Mouse (Mus musculus) forebrain, embryonic 10.5 days (tissue): ENCODE results near the gene Defb5. TPM values are rescaled to one million over a fixed set of nuclear protein-coding genes. Genes with fewer than 3 reads are reported as not detected.
"Not testable (repeated sequence)": the region's sequence is repeated elsewhere in the genome, so short reads cannot be mapped to it uniquely, and the experiment has no call there.

Source experiments
- DNase-seq: peaks from one replicate; pipeline ENCODE4 v3.0.0-alpha.2; 2017; ENCODE audit warnings: low spot score; ENCODE audit errors: extremely low spot score
- H3K27ac ChIP-seq: fragments of 300-500 bp; sonication (generic); 2 replicates; pipeline ENCODE4 v1.5.1; 2016; ENCODE audit warnings: mild to moderate bottlenecking
- H3K27me3 ChIP-seq: fragments of 300-500 bp; sonication (generic); 2 replicates; pipeline ENCODE4 v1.6.1; 2016; ENCODE audit warnings: mild to moderate bottlenecking; ENCODE audit not compliant: poor library complexity, severe bottlenecking
- H3K36me3 ChIP-seq: fragments of 300-500 bp; sonication (generic); replicated peaks from 2 replicates; pipeline ENCODE4 v1.6.1; 2016; ENCODE audit warnings: mild to moderate bottlenecking, moderate library complexity
- H3K4me1 ChIP-seq: fragments of 300-500 bp; sonication (generic); 2 replicates; pipeline ENCODE4 v1.6.1; 2016
- H3K4me3 ChIP-seq: fragments of 300-500 bp; sonication (generic); 2 replicates; pipeline ENCODE4 v1.5.1; 2016; ENCODE audit warnings: mild to moderate bottlenecking, moderate library complexity
- H3K9me3 ChIP-seq: fragments of 300-500 bp; sonication (generic); 2 replicates; pipeline ENCODE4 v1.6.1; 2016; ENCODE audit warnings: mild to moderate bottlenecking, moderate library complexity
- WGBS: fragments of 180-500 bp; shearing (Covaris S2); methylation state at CpG from one replicate; pipeline ENCODE4 v1.1.7; 2016; 5-methylcytosine and 5-hydroxymethylcytosine counted together
- polyA plus RNA-seq: library from polyadenylated mRNA; unstranded; fragments of >200 nt; fragmentation: Nextera tagmentation; extraction: Ambion mirVana; gene quantifications from 2 replicates; pipeline ENCODE4 v1.2.1, GENCODE M21; 2016

Defb5 gene
- not detected in 2 replicates for polyA plus RNA-seq

DNA sequence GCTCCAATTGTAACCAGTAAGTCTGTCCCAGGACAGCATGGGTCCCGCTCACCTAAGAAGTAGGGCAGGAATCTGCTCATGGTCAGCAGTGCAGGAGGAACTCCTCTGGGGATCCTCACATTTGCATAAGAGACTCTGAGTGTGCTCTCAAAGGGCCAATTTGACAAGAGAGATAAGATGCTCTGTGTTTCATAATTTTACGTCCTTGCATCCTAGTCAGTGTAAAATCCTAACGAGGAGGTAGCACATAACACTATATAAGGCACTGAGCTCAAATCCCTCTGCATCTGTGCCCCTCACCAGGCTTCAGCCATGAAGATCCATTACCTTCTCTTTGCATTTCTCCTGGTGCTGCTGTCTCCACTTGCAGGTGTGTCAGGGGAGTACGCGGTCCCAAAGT is at the start of gene Defb5:
TSS of gene Defb5 (plus strand) at position 301 of the 400 bp plus-strand sequence.
- peaks cover 7% of the 10 kb centered on the region; the same call in 1 of the 2 replicates for H3K9me3 ChIP-seq
- no peak for DNase-seq
- H3K4me1 ChIP-seq, result no peaks in the 10 kb centered on the region
- no peaks in the 10 kb centered on the region for H3K36me3 ChIP-seq
- WGBS, result 91% methylated on average over 5 of the region's 5 CpGs
- no peak within 1 kb of the TSS for H3K27ac ChIP-seq
- no peaks in the 10 kb centered on the region for H3K27me3 ChIP-seq
- H3K4me3 ChIP-seq, result no peak within 1 kb of the TSS

DNA sequence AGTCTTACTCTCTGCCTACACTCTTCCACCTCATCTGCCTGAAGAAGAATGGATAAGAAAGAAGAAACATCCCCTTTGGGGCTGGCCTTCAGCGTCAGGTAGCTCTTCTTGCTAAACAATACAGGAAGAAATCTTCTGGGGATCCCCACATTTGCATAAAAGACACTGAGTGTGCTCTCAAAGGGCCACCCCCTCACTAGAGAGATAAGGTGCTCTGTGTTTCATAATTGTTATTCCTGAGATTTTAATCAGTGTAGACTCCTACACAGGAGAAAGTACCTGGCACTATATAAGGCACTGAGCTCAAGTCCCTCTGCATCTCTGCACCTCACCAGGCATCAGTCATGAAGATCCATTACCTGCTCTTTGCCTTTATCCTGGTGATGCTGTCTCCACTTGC is 22.2 kb upstream of the Defb5 start, which contains the start of gene Defb6:
TSS of gene Defb6 (plus strand) at position 318 of the 400 bp plus-strand sequence.
- no peak within 1 kb of the TSS for H3K27ac ChIP-seq
- H3K4me3 ChIP-seq, result no peak within 1 kb of the TSS
- H3K9me3 ChIP-seq, result no peaks in the 10 kb centered on the region
- H3K36me3 ChIP-seq, result no peaks in the 10 kb centered on the region
- DNase-seq, result no peak
- no peaks in the 10 kb centered on the region for H3K27me3 ChIP-seq
- 76% methylated on average over 1 of the region's 1 CpGs for WGBS
- no peaks in the 10 kb centered on the region for H3K4me1 ChIP-seq

DNA sequence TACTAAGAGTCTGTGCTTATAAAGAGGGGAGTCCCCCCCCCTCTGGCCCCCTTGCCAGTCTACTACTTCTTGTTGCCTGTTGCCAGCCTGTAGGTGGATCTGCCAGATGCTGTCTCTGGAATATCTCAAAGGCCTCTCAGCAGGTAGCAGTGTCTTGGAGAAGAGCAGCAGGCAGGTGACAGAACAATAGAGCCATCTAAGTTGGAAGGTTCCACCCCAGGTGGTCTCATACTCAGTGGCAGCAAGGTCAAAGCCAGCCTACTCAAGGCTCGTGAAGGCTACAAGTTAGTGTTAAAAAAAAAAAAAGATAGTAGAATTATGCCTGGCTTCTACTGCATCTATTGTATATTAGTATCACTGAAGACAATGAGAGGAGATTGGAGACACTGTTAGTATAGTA is 9.3 kb upstream of the Defb5 start:
- Histone ChIP-seq H3K9me3 (peaks cover 3% of the 10 kb centered on the region; the same call in 1 of the 2 replicates), H3K36me3 (no peaks in the 10 kb centered on the region), H3K27me3 (no peaks in the 10 kb centered on the region), H3K4me3 (no peak overlapping the region), H3K27ac (no peak overlapping the region), H3K4me1 (no peaks in the 10 kb centered on the region)
- WGBS, result 72% methylated on average over 1 of the region's 1 CpGs
- DNase-seq, result no peak

DNA sequence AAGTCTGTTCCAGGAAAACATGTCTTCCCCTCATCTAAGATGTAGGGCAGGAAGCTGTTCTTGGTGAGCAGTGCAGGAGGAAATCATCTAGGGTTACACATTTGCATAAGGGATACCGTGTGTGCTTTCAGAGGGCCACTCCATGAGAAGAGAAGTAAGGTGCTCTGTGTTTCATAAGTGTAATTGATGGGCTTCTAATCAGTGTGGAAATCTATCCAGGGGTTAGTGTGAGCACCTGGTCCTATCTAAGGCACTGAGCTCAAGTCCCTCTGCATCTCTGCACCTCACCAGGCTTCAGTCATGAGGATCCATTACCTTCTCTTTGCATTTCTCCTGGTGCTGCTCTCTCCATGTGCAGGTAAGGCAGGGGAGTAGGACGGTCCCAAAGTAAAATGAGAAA is 7.8 kb upstream of the Defb5 start, which contains the start of gene Defb46:
TSS of gene Defb46 (plus strand) at position 301 of the 400 bp plus-strand sequence.
- WGBS, result 84% methylated on average over 2 of the region's 2 CpGs
- Histone ChIP-seq H3K4me3 (no peak within 1 kb of the TSS), H3K9me3 (peaks cover 6% of the 10 kb centered on the region; the same call in 1 of the 2 replicates), H3K4me1 (no peaks in the 10 kb centered on the region), H3K27ac (no peak within 1 kb of the TSS), H3K27me3 (no peaks in the 10 kb centered on the region), H3K36me3 (no peaks in the 10 kb centered on the region)
- DNase-seq, result no peak

DNA sequence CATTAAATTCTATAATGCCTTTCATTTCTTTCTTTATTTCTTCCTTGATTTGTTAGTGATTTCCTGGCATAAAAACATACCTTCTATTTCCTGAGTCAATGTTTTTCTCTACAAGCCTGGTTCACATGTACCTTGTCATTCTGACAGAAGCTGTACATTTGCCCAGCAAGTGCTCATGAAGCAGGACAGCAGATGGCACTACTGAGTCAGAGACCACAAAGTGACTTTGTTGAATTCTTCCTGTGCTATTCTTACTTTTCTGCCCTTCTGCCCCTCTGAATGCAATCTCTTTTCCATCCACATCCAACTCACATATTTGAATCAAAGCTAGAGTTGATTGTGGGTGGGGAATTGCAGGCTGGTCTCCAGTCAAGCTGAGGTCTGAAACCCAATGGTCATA is 10.8 kb downstream of the Defb5 start:
- Histone ChIP-seq H3K4me3 (no peak overlapping the region), H3K36me3 (no peaks in the 10 kb centered on the region), H3K9me3 (peaks cover 13% of the 10 kb centered on the region; the same call in 1 of the 2 replicates), H3K27me3 (no peaks in the 10 kb centered on the region), H3K4me1 (no peaks in the 10 kb centered on the region), H3K27ac (no peak overlapping the region)
- DNase-seq, result no peak

DNA sequence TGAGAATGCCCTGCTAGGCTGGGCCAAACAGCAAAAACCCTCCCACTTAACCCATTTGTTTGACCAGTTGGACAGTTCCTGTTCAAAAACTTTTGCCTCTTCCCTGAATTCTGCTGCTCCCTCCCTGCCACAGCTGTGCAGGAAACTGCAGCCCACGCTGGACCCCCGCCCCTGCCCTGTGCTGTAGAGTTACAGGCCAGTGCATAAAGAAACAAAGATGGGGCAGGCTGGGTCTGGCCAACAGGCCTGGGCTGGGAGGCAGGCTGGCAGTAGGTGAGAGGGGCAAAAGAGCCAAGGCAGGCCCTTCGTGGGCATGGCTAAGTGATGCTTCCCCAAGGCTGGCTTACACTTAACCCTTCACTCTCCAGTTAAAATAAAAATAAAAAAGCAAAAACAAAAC is 12.3 kb downstream of the Defb5 start:
- H3K9me3 ChIP-seq, result peaks cover 6% of the 10 kb centered on the region; the same call in 1 of the 2 replicates
- no peaks in the 10 kb centered on the region for H3K27me3 ChIP-seq
- WGBS, result 44% methylated on average over 3 of the region's 3 CpGs
- H3K4me1 ChIP-seq, result no peaks in the 10 kb centered on the region
- no peak overlapping the region for H3K4me3 ChIP-seq
- H3K27ac ChIP-seq, result no peak overlapping the region
- H3K36me3 ChIP-seq, result no peaks in the 10 kb centered on the region
- no peak for DNase-seq

DNA sequence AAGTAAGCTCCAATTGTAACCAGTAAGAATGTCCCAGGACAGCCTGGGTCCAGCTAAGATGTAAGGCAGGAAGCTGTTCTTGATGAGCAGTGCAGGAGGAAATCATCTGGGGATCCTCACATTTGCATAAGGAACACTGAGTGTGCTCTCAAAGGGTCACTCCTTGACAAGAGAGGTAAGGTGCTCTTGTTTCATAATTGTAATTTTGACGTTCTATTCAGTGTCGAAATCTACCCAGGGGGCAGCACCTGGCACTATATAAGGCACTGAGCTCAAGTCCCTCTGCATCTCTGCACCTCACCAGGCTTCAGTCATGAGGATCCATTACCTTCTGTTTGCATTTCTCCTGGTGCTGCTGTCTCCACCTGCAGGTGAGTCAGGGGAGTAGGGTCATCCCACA is 45.7 kb downstream of the Defb5 start, which contains the start of gene Defb3:
TSS of gene Defb3 (plus strand) at position 301 of the 400 bp plus-strand sequence.
- H3K36me3 ChIP-seq, H3K27ac ChIP-seq, H3K27me3 ChIP-seq, H3K4me1 ChIP-seq, H3K9me3 ChIP-seq, H3K4me3 ChIP-seq, DNase-seq: not testable (repeated sequence)
- WGBS, result 58% methylated on average over 2 of the region's 2 CpGs

DNA sequence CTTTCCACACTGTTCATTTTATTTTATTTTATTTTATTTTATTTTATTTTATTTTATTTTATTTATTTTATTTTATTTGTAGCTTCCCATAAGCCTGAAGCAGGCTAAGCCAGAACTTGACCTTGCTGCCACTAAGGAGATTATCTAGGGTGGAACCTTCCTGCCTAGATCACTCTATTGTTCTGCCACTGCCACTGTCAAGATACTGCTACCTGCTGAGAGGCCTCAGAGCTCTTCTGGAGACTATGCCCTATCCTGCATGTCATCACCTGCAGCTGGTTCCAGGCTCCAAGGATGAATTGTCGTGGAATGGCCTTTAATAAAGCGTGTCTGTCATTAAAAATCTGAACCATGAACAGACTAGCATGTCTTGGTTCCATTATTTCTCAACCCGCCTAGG is 51.0 kb downstream of the Defb5 start:
- not testable (repeated sequence) for H3K9me3 ChIP-seq, H3K27me3 ChIP-seq, DNase-seq, H3K4me1 ChIP-seq, H3K36me3 ChIP-seq, H3K4me3 ChIP-seq, H3K27ac ChIP-seq
- 63% methylated on average over 3 of the region's 3 CpGs for WGBS

Other genes starting within 250 kb of the Defb5 start
- not detected in 2 replicates for gene Defb38, start 221.0 kb upstream of the Defb5 start, polyA plus RNA-seq
- gene Defb39, start 182.8 kb upstream of the Defb5 start, polyA plus RNA-seq, result not detected in 2 replicates
- gene Defb12, start 132.7 kb upstream of the Defb5 start, polyA plus RNA-seq, result not detected in 2 replicates
- not detected in 2 replicates for gene Defb34, start 123.8 kb upstream of the Defb5 start, polyA plus RNA-seq
- not detected in 2 replicates for gene Gm45826, start 106.8 kb upstream of the Defb5 start, polyA plus RNA-seq
- gene Defb14, start 53.2 kb upstream of the Defb5 start, polyA plus RNA-seq, result not detected in 2 replicates
- gene Defb4, start 48.9 kb upstream of the Defb5 start, polyA plus RNA-seq, result not detected in 2 replicates
- not detected in 2 replicates for gene Defb6, start 22.1 kb upstream of the Defb5 start, polyA plus RNA-seq
- not detected in 2 replicates for gene Defb46, start 7.7 kb upstream of the Defb5 start, polyA plus RNA-seq
- not detected in 2 replicates for gene Defb3, start 45.8 kb downstream of the Defb5 start, polyA plus RNA-seq
- gene Defb8, start 200.0 kb downstream of the Defb5 start, polyA plus RNA-seq, result not detected in 2 replicates
- gene Defb7, start 247.5 kb downstream of the Defb5 start, polyA plus RNA-seq, result not detected in 2 replicates